Comparison of ENCODE assay signal across 8 mouse cellular contexts in genomic region chr2:25000544-25001235, GRCm38 (mm10). TPM values are rescaled to one million over a fixed set of nuclear protein-coding genes. Genes with fewer than 3 reads are reported as not detected.
A peak's percentile ranks its signal among the peaks of the same experiment; 100 is the strongest.
DNase-seq lines count a peak whose midpoint lies in the region; ATAC-seq and TF ChIP-seq lines count a peak whose summit lies in the region.

No protein-coding gene starts in this region.

- TF ChIP-seq CTCF in heart, adult 2 months (IDR thresholded peaks at IDR 0.05), result peak; percentile 75
- peak; percentile 26; the same call in 1 of the 2 replicates for TF ChIP-seq CTCF in testis, adult 2 months (IDR thresholded peaks at IDR 0.05; ENCODE audit: control insufficient read depth, insufficient read depth, insufficient replicate concordance, low read depth, low read length)
- TF ChIP-seq CTCF in liver, adult 2 months (IDR thresholded peaks at IDR 0.05; ENCODE audit: low read depth, low read length), result peak; percentile 56; the same call in 1 of the 2 replicates

- H3K79me2 ChIP-seq in heart, adult 2 months (replicated peaks; ENCODE audit: control insufficient read depth, insufficient read depth, low read length), result no peaks in the 10 kb centered on the region
- H3K79me2 ChIP-seq in liver, adult 2 months (ENCODE audit: control insufficient read depth, insufficient read depth, low read length), result no peaks in the 10 kb centered on the region

- H3K4me1 ChIP-seq in heart, adult 2 months (ENCODE audit: control insufficient read depth, insufficient read depth, low read length), result no peaks in the 10 kb centered on the region
- H3K4me1 ChIP-seq in heart, embryonic 11.5 days (ENCODE audit: control insufficient read depth, insufficient read depth, low read length), result no peaks in the 10 kb centered on the region
- H3K4me1 ChIP-seq in testis, adult 2 months (ENCODE audit: control insufficient read depth, insufficient read depth, low read length), result no peaks in the 10 kb centered on the region
- H3K4me1 ChIP-seq in embryonic facial prominence, embryonic 10.5 days, result no peaks in the 10 kb centered on the region
- H3K4me1 ChIP-seq in liver, adult 2 months (ENCODE audit: control insufficient read depth, insufficient read depth, low read length), result no peaks in the 10 kb centered on the region

- intact Hi-C loops in heart, adult 2 months (cut with DNase I), result no loop called here

- no peak overlapping the region for H3K27ac ChIP-seq in heart, adult 2 months
- H3K27ac ChIP-seq in heart, embryonic 11.5 days (ENCODE audit: low read depth, low read length), result no peak overlapping the region
- no peak overlapping the region for H3K27ac ChIP-seq in testis, adult 2 months (ENCODE audit: control insufficient read depth, insufficient read depth, low read depth, low read length)
- no peak overlapping the region for H3K27ac ChIP-seq in embryonic facial prominence, embryonic 10.5 days (replicated peaks)
- H3K27ac ChIP-seq in liver, adult 2 months (replicated peaks; ENCODE audit: insufficient read depth, low read depth, low read length), result no peak overlapping the region

- no peaks in the 10 kb centered on the region for H3K27me3 ChIP-seq in heart, adult 2 months (ENCODE audit: control insufficient read depth, insufficient read depth, low read length)
- H3K27me3 ChIP-seq in heart, embryonic 11.5 days (ENCODE audit: control insufficient read depth, insufficient read depth, low read length), result no peaks in the 10 kb centered on the region
- no peaks in the 10 kb centered on the region for H3K27me3 ChIP-seq in testis, adult 2 months (ENCODE audit: control insufficient read depth, insufficient read depth, low read length)
- H3K27me3 ChIP-seq in embryonic facial prominence, embryonic 10.5 days (replicated peaks; ENCODE audit: low read depth, poor library complexity, severe bottlenecking), result no peaks in the 10 kb centered on the region
- no peaks in the 10 kb centered on the region for H3K27me3 ChIP-seq in liver, adult 2 months (ENCODE audit: control insufficient read depth, insufficient read depth, low read length)

- no peaks in the 10 kb centered on the region for H3K9me3 ChIP-seq in heart, embryonic 11.5 days (replicated peaks; ENCODE audit: control insufficient read depth, low read length)
- no peaks in the 10 kb centered on the region for H3K9me3 ChIP-seq in embryonic facial prominence, embryonic 10.5 days

- DNase-seq in heart, adult 2 months, result no peak
- no peak for DNase-seq in testis, postnatal 14 days (ENCODE audit: low spot score)
- DNase-seq in embryonic facial prominence, embryonic 10.5 days (ENCODE audit: low spot score), result peak; percentile 21
- DNase-seq in liver, adult 2 months (ENCODE audit: extremely low read depth, low read depth, low spot score), result peak; percentile 52
- peak; percentile 12 to 41 for DNase-seq in thymus, postnatal 10 days (ENCODE audit: low spot score in 2 of 2)
- no peak for DNase-seq in urinary bladder, adult 18-20 months (ENCODE audit: low spot score in 2 of 2)

- no peak overlapping the region for H3K9ac ChIP-seq in heart, adult 2 months (ENCODE audit: low read depth, low read length)
- no peak overlapping the region for H3K9ac ChIP-seq in heart, embryonic 11.5 days (ENCODE audit: low read depth, low read length)
- no peak overlapping the region for H3K9ac ChIP-seq in liver, adult 2 months (ENCODE audit: low read depth, low read length)

- no peak overlapping the region for H3K4me3 ChIP-seq in heart, adult 2 months
- no peak overlapping the region for H3K4me3 ChIP-seq in heart, embryonic 11.5 days (ENCODE audit: low read depth, low read length)
- no peak overlapping the region for H3K4me3 ChIP-seq in testis, adult 2 months (ENCODE audit: control insufficient read depth, low read depth, low read length)
- no peak overlapping the region for H3K4me3 ChIP-seq in embryonic facial prominence, embryonic 10.5 days
- H3K4me3 ChIP-seq in liver, adult 2 months (ENCODE audit: insufficient read depth, low read depth, low read length), result no peak overlapping the region

- WGBS in heart, adult 2 months, result 68% methylated on average over 3 of the region's 3 CpGs
- WGBS in heart, embryonic 11.5 days (ENCODE audit: insufficient replicate concordance), result 76% methylated on average over 3 of the region's 3 CpGs
- WGBS in embryonic facial prominence, embryonic 10.5 days, result 78% methylated on average over 3 of the region's 3 CpGs
- 49% methylated on average over 3 of the region's 3 CpGs for WGBS in liver, adult 2 months

- no peaks in the 10 kb centered on the region for H3K36me3 ChIP-seq in heart, adult 2 months (ENCODE audit: control insufficient read depth, insufficient read depth, low read length)
- H3K36me3 ChIP-seq in heart, embryonic 11.5 days (ENCODE audit: control insufficient read depth, insufficient read depth, low read length), result no peaks in the 10 kb centered on the region
- no peaks in the 10 kb centered on the region for H3K36me3 ChIP-seq in testis, adult 2 months (ENCODE audit: control insufficient read depth, insufficient read depth, low read length)
- no peaks in the 10 kb centered on the region for H3K36me3 ChIP-seq in embryonic facial prominence, embryonic 10.5 days (replicated peaks)
- peaks cover 43% of the 10 kb centered on the region for H3K36me3 ChIP-seq in liver, adult 2 months (ENCODE audit: control insufficient read depth, insufficient read depth, low read length)

- no peak for TF ChIP-seq EP300 in heart, adult 2 months (IDR thresholded peaks at IDR 0.05; ENCODE audit: insufficient read depth, low read depth, low read length)

- H3K4me2 ChIP-seq in heart, embryonic 11.5 days, result no peak overlapping the region

- ATAC-seq in heart, embryonic 11.5 days (replicated peaks; ENCODE audit: insufficient number of reproducible peaks, low FRiP score, low TSS enrichment), result no peak

- no peak for TF ChIP-seq POLR2A in heart, adult 2 months (IDR thresholded peaks at IDR 0.05; ENCODE audit: insufficient read depth, low read depth, low read length)
- no peak for TF ChIP-seq POLR2A in testis, adult 2 months (IDR thresholded peaks at IDR 0.05; ENCODE audit: control insufficient read depth, low read depth, low read length)
- no peak for TF ChIP-seq POLR2A in liver, adult 2 months (IDR thresholded peaks at IDR 0.05; ENCODE audit: extremely low read depth, insufficient read depth, low read length)

RNA-seq across cellular contexts. Expression of gene Pnpla7, which starts 24.9 kb away (rescaled TPM):
- total RNA-seq in heart, adult 2 months (2021), result 10 to 100 TPM; 22.4 to 29.7 TPM
- polyA plus RNA-seq in heart, adult 2 months (2012; rRNA removed), result 16.5 and 16.9 TPM in 2 replicates
- 6.9 and 8.1 TPM in 2 replicates for polyA plus RNA-seq in heart, embryonic 11.5 days (2014; fragmentation: Nextera tagmentation; extraction: Ambion mirVana)
- 50.8 and 58.7 TPM in 2 replicates for polyA plus RNA-seq in testis, adult 2 months (2012; rRNA removed)
- polyA plus RNA-seq in embryonic facial prominence, embryonic 10.5 days (2016; fragmentation: Nextera tagmentation; extraction: Ambion mirVana), result 5.6 and 6.1 TPM in 2 replicates
- total RNA-seq in liver, adult 2 months (2014; rRNA removed), result 125 and 141 TPM in 2 replicates
- 113 and 122 TPM in 2 replicates for polyA plus RNA-seq in liver, adult 2 months (2012; rRNA removed)

RNA-seq across cellular contexts. Expression of gene Mrpl41, which starts 25.8 kb away (rescaled TPM):
- 10 to 100 TPM; 80.9 to 97.0 TPM for total RNA-seq in heart, adult 2 months (2021)
- polyA plus RNA-seq in heart, adult 2 months (2012; rRNA removed), result 82.0 and 90.0 TPM in 2 replicates
- 123 and 137 TPM in 2 replicates for polyA plus RNA-seq in heart, embryonic 11.5 days (2014; fragmentation: Nextera tagmentation; extraction: Ambion mirVana)
- polyA plus RNA-seq in testis, adult 2 months (2012; rRNA removed), result 41.0 and 45.1 TPM in 2 replicates
- 124 and 127 TPM in 2 replicates for polyA plus RNA-seq in embryonic facial prominence, embryonic 10.5 days (2016; fragmentation: Nextera tagmentation; extraction: Ambion mirVana)
- 68.1 and 77.0 TPM in 2 replicates for total RNA-seq in liver, adult 2 months (2014; rRNA removed)
- 24.4 and 30.1 TPM in 2 replicates for polyA plus RNA-seq in liver, adult 2 months (2012; rRNA removed)

RNA-seq across cellular contexts. Expression of gene Dph7, which starts 38.5 kb away (rescaled TPM):
- total RNA-seq in heart, adult 2 months (2021), result 1 to 10 TPM; 4.0 to 4.4 TPM
- polyA plus RNA-seq in heart, adult 2 months (2012; rRNA removed), result 6.9 and 10.2 TPM in 2 replicates
- 17.2 and 22.0 TPM in 2 replicates for polyA plus RNA-seq in heart, embryonic 11.5 days (2014; fragmentation: Nextera tagmentation; extraction: Ambion mirVana)
- polyA plus RNA-seq in testis, adult 2 months (2012; rRNA removed), result 10.6 and 11.7 TPM in 2 replicates
- 34.9 and 35.0 TPM in 2 replicates for polyA plus RNA-seq in embryonic facial prominence, embryonic 10.5 days (2016; fragmentation: Nextera tagmentation; extraction: Ambion mirVana)
- total RNA-seq in liver, adult 2 months (2014; rRNA removed), result 3.9 and 4.4 TPM in 2 replicates
- 3.9 and 4.6 TPM in 2 replicates for polyA plus RNA-seq in liver, adult 2 months (2012; rRNA removed)

RNA-seq across cellular contexts. Expression of gene Zmynd19, which starts 51.1 kb away (rescaled TPM):
- 10 to 100 TPM; 16.7 to 17.5 TPM for total RNA-seq in heart, adult 2 months (2021)
- polyA plus RNA-seq in heart, adult 2 months (2012; rRNA removed), result 6.4 and 10.0 TPM in 2 replicates
- polyA plus RNA-seq in heart, embryonic 11.5 days (2014; fragmentation: Nextera tagmentation; extraction: Ambion mirVana), result 12.5 and 19.7 TPM in 2 replicates
- 35.8 and 37.9 TPM in 2 replicates for polyA plus RNA-seq in testis, adult 2 months (2012; rRNA removed)
- 25.3 and 25.6 TPM in 2 replicates for polyA plus RNA-seq in embryonic facial prominence, embryonic 10.5 days (2016; fragmentation: Nextera tagmentation; extraction: Ambion mirVana)
- 2.0 and 3.0 TPM in 2 replicates for total RNA-seq in liver, adult 2 months (2014; rRNA removed)
- 3.4 TPM in 2 replicates for polyA plus RNA-seq in liver, adult 2 months (2012; rRNA removed)

RNA-seq across cellular contexts. Expression of gene Nsmf, which starts 53.5 kb away (rescaled TPM):
- 10 to 100 TPM; 12.4 to 13.3 TPM for total RNA-seq in heart, adult 2 months (2021)
- polyA plus RNA-seq in heart, adult 2 months (2012; rRNA removed), result 46.9 and 49.8 TPM in 2 replicates
- polyA plus RNA-seq in heart, embryonic 11.5 days (2014; fragmentation: Nextera tagmentation; extraction: Ambion mirVana), result 32.9 and 37.7 TPM in 2 replicates
- polyA plus RNA-seq in testis, adult 2 months (2012; rRNA removed), result 69.1 and 78.2 TPM in 2 replicates
- polyA plus RNA-seq in embryonic facial prominence, embryonic 10.5 days (2016; fragmentation: Nextera tagmentation; extraction: Ambion mirVana), result 67.3 and 68.6 TPM in 2 replicates
- total RNA-seq in liver, adult 2 months (2014; rRNA removed), result 71.2 and 76.2 TPM in 2 replicates
- polyA plus RNA-seq in liver, adult 2 months (2012; rRNA removed), result 182 and 219 TPM in 2 replicates

Comparison
In these comparisons a context has a peak if more than half of its experiments do, and no peak if none do; other contexts are left out.
1. DNase-seq: peak in embryonic facial prominence, embryonic 10.5 days (single experiment), liver, adult 2 months (single experiment) and thymus, postnatal 10 days (2 of 2); none in heart, adult 2 months (0 of 2), testis, postnatal 14 days (single experiment) and urinary bladder, adult 18-20 months (0 of 2).
2. Peak in every context shown above with its lines, with median percentiles within 50 percentile points of each other: CTCF ChIP-seq.